Mouse (Mus musculus): ENCODE data around the gene Gm5662.

- TF ChIP-seq CTCF (IDR thresholded peaks at IDR 0.05; ENCODE audit: extremely low read depth, insufficient read depth, insufficient read length, insufficient replicate concordance) = no peak
- no peak for TF ChIP-seq POLR2A (IDR thresholded peaks at IDR 0.05; ENCODE audit: low read depth, low read length)
These were observed 17.1 kb downstream of the Gm5662 start for GRCm38 (mm10) chr12:88257241-88257640.

All from spleen, adult 2 months (tissue).